Mouse (Mus musculus) T-helper 17 cell (primary cell): ENCODE results near the gene Samhd1.
"Not testable (repeated sequence)": the region's sequence is repeated elsewhere in the genome, so short reads cannot be mapped to it uniquely, and the experiment has no call there.

Source experiments
- in situ Hi-C, 2 experiments: fragments of 300-600 bp; cut with MboI, MseI; formaldehyde crosslinking; loops; 1 replicate in 1 of 2; 2 replicates in 1 of 2; pipeline ENCODE4 v1.15.1; 2025; ENCODE audit warnings: high pct_unique_total_duplicates in 2 of 2

Gene Samhd1

DNA sequence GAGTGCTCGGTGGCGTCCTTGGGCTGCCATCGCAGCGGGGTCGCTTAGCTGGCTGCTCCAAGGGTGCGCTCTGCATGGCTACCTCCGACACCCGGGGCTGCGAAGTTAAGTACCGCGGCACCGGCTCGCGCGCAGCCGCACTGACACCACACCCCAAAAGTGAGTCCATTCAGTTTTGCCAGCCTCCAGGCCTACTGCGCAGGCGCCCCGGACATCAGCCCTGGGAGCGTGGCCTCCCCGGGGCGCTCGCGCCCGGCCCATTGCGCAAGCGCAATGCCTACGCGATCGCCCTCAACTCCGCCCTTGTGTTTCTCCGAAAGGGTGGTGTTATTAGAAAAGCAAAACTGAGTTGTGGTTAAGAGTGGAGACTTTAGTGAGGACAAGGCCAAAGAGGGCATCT is at the start of gene Samhd1:
Gene Samhd1, minus strand, starts transcription at position 252 of the 400 bp plus-strand sequence.
- in situ Hi-C loops, result no loop called here

DNA sequence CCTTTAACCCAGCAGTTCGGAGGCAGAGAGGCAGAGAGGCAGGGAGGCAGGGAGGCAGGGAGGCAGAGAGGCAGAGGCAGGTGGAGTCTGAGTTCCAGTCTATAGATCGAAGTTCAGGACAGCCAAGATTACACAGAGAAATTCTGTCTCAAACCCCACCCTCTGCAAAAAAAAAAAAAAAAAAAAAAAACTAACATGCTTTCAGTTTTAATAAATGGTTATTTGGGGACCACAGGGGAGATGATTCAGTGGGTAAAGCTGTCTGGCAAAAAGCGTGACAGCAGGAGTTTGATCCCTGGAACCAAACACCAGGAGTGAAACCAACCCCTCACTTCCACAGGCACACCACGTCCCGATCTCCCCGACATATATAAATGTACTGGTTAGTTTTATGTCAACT is 43.1 kb upstream of the Samhd1 start:
- in situ Hi-C loops, result no loop called here

DNA sequence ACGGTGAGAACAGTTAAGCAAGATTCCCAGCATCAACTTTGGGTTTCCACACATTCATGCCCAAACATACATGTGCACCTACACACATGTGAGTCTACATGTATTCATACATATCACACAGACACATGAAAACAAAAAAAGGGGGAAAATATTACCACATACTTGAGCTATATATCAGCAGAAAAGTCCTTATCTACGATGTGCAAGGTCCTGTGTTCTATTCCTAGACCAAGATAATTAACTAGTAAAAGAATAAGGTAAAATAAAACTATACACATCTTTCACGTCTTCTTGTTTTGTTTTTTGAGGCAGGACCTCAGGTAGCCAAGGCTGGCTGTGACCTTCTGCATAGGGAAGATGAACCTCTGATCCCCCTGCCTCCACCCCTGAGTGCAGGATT is 41.2 kb upstream of the Samhd1 start:
- in situ Hi-C loops, result no loop called here

DNA sequence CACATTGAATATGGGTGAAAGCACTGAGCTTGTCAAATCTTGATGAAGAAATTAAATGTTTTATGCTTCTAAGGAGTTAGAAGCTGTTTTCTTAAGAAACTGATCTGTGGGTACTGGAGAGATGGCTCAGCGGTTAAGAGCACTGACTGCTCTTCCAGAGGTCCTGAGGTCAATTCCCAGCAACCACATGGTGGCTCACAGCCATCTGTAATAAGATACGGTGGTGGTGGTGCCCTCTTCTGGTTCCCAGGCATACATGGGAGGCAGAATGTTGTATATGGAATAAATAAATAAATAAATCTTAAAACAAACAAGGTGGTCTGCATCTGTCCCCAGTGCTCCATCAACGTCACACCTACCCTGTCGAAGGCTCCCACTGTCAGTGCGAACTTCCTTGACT is 39.4 kb upstream of the Samhd1 start:
- in situ Hi-C loops, result no loop called here

DNA sequence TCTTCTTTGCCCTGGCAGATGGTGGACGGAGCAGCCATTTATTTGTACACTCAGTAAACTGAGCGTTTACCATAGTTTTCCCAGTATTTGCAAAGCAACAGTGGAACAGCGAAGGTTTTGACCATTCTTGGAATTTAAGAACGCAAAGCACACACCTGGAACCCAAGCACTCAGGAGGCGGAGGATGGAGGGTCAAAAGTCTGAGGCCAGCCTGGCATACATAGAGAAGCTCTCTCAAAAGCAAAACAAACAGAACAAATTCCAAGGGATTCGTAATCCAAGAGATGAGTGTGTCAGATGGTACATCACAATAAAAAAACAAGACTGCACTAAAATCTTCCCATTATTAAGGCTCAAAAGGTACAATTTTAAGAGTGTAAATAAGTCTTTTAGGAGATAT is 38.5 kb upstream of the Samhd1 start:
- in situ Hi-C loops, result no loop called here

DNA sequence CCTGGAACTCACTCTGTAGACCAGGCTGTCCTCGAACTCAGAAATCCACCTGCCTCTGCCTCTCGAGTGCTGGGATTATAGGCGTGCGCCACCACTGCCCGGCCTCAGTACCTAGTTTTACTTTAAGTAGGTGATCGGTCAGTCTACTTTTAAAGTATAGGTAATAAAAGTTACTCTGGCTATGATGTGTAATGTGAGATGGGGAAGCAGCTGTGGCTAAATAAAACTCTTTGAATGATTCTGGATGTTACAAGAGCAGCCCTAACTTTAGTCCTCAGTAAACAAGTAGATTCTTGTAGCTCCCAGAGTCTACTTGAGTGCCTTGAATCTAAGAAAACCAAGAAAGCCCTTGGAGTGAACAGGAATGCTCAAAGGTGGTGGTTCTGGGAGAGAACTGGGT is 37.9 kb upstream of the Samhd1 start:
- in situ Hi-C loops, result no loop called here

DNA sequence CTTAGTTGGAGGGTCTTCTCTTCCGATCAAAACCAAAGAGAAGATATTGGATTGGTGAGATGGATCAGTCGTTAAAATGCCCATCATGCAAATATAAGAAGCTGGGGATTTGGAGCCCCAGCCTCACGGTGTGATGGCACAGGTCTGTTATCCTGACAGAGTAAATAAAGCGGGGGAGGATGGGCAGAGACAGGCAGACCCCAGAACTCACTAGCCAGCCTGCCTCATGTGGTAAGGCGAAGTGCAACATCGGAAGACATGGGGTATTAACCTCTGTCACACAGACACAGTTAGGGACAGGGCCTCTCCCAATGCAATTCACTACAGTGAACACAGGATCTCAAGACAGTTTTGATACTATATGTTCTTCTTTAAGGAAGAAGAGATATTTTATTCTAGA is 35.6 kb upstream of the Samhd1 start:
- in situ Hi-C loops, result no loop called here

DNA sequence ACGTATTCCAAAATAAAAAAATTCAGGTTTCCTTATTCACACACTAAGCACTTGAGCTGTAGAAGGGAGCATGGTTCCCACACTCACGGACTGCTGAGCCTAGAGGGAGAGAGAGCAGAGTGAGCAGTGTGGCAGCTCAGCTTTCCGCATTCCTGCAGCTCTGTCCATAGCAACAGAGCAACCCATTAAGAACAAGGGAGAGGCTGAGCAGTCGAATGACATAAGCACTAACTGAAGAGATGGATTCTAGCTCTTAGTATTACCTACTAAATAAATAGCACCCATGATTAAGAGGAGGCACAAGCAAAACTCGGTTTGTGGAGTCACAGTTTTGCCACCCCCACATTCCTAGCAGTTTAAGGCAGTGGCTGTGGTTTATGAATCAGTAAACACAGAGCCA is 35.1 kb upstream of the Samhd1 start:
- in situ Hi-C loops, result no loop called here

DNA sequence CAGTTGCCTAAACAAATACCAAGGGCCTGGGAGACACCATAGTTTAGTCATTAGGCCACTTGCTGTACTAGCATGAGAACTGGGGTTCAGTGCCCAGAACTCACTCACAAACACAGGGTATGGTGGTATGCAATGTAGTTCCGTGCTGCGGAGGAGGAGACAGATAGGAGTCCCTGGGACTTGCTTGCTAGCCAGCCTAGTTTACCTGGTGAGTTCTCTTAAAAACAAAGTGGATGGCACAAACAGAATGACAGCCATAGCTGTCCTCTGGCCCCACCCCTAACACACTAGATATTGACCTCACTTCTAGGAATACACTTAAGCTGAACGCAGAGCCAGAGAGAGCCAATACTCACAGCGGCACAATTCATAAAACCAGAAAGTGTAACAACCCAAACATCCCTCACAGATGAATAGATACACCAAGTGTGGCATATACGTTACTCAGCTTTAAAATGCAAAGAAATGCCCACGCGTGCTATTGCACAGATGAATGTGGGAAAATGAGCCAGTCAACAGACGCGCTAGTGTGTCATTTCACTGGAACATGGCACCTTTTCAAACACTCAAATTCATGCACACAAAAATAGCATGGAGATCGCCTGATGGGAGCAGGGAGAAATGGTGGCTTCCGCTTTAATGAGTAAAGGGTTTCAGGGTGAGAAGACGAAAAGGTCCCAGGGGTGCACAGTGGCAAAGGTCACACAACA is 31.5 kb upstream of the Samhd1 start:
- in situ Hi-C loops, result no loop called here

DNA sequence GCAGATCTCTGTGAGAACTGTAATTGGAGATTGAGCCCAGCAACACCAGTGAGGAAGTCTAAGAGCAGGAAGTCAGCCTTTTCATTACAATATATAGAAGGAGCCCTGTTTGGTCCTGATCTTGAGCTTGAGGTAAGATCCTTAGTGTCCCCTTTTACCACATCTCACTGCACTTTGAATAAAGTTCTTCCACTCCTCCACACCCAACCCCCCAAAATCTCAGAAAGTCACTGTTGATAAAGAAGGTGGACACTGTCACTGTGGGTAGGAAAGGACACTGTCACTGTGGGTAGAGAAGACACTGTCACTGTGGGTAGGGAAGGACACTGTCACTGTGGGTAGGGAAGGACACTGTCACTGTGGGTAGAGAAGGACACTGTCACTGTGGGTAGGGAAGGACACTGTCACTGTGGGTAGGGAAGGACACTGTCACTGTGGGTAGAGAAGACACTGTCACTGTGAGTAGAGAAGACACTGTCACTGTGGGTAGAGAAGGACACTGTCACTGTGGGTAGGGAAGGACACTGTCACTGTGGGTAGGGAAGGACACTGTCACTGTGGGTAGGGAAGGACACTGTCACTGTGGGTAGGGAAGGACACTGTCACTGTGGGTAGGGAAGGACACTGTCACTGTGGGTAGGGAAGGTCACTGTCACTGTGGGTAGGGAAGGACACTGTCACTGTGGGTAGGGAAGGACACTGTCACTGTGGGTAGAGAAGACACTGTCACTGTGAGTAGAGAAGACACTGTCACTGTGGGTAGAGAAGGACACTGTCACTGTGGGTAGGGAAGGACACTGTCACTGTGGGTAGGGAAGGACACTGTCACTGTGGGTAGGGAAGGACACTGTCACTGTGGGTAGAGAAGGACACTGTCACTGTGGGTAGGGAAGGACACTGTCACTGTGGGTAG is 30.5 kb upstream of the Samhd1 start:
- in situ Hi-C loops, result not testable (repeated sequence)

DNA sequence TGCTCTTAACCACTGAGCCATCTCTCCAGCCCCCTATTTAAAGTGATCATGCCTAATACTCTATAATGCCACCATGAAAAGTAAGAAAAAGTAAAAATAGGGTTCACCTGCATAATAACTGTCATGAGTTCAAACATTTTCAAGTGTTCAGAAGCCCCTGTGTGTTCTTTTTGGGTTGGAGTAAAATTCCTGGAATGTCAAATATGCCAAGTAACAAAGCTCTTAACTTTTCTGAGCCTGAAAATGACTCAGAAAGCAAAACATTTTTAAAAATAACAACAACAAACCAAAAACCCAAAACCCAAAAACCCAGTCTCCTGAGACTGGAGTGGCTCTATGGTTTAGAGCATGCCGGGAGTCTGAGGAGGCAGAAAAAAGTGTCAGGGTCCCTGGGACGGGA is 29.0 kb upstream of the Samhd1 start:
- in situ Hi-C loops, result no loop called here

DNA sequence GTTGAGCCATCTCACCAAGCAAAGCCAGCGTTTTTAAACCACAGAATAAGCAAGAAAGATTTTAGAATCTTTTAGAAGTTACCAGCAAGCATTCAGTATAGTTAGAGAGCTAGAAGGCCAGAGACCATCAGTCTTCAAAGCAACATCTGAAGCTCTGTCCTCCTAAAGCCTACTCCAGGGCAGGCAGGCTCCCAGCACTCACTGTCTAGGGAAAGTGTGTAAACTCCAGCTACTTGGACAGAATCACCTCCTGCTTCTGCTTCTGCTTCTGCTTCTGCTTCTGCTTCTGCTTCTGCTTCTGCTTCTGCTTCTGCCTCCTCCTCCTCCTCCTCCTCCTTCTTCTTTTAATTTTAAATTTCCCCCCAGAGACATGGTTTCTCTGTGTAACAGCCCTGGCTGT is 21.0 kb upstream of the Samhd1 start:
- in situ Hi-C loops, result no loop called here

DNA sequence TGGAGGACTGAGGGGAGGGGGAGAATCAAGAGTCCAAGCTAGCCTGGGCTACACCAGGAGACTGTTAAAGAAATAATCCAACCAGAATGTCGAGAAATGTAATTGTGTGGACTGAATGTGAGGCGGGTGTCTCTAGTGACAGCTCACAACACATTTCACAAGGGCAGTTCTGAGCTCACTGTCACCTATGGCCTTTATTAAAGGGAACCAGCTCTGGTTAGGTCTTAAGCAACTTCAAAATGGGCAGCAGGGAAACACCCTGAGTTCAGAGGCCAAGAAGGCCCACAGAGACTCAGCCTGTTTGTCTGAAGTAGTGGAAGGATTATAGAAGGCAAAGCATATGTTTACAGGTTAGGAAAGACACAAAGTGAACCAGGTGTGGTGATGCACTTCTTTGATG is 18.2 kb upstream of the Samhd1 start:
- in situ Hi-C loops, result no loop called here

DNA sequence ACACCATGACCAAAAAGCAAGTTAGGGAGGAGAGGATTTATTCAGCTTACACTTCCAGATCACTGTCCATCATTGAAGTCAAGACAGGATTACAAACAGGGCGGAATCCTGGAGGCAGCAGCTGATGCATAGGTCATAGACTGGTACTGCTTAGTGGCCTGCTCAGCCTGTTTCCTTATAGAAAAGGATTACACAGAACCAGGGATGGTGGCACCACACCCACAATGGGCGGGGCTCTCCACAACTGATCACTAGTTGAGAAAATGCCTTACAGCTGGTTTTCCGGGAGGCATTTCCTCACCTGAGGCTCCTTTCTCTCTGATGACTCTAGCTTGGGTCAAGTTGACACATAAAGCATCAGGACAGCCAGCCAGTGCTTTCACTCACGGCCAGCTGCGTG is 13.4 kb upstream of the Samhd1 start:
- in situ Hi-C loops, result no loop called here

DNA sequence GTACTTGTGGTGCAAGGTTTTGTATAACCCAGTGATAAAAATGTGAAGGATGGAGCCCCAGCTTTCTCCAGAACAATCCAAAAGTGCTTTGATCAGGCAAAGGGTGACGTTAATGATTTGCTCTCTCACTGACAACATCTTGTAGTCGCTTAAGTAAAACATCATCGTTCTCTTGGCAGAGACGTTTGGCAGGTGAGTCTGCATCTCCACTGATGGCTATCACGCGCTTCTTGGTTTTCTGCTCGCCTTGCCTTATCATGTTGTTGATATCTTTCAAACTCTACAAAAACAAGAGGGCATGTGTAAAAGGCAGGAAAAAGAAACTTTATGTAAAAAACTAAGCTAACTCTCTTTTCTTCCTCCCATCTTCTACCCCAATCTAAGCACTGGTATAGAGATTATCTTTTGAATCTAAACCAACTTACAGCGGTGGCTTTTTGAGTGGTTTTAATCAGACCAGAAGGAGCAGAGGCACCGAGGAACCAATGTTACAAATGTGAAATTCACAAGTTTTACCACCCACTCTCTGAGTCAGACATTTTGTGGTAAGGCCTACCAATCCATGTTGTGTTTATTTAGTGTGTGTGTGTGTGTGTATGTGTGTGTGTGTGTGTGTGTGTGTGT is 12.4 kb upstream of the Samhd1 start:
- in situ Hi-C loops, result no loop called here

DNA sequence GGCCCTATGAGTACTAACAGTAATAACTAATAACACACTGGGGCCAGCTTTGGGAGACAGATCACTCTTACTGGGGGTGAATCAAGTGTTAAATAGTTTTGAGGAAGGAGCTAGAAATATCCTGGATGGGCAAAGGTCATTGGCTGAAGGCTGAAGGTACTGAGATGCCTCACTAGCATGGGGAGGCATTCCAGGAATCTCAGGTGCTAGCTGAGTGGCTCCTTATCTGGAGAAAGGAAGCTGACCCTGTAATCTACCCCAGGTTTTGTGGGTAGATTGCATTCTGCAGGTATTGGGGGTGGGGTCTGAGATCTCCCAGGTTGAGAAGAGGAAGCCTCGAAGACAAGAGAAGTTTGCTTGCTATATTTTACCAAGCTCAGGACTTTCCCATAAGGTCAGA is 10.1 kb upstream of the Samhd1 start:
- in situ Hi-C loops, result no loop called here

DNA sequence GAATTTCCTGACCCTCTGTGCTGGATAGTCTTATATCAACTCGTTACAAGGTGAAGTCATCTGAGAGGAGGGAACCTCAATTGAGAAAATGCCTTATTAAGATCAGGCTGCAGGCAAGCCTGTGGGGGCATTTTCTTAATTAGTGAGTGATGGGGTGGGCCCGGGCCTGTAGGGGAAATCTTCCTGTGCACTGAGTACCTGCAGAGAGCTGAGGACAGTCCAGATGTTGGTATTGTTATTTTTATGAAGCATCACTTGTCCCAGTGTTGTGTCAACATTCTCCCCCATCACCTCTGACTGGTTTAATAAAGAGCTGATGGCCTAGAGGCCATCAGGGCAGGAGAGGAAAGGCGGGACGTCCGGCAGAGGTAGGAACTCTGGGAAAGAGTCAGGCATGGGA is 9.1 kb upstream of the Samhd1 start:
- in situ Hi-C loops, result no loop called here

DNA sequence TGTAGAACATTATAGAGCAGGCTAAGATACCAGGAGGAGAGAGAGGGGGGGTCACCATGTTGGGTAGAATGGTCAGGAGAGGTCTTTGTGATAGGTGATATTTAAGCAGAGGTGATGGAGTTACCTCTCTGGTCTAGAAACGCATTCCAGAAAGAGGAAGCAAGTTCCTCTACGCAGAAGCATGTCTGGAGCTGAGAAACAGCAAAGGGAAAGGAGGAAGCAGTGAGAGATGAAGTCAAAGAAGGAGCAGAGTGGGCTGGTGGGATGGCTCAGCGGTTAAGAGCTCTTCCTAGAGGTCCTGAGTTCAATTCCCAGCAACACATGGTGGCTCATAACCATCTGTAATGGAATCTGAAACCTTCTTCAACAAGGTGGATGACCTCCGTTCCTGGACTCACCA is 6.9 kb upstream of the Samhd1 start:
- in situ Hi-C loops, result no loop called here

DNA sequence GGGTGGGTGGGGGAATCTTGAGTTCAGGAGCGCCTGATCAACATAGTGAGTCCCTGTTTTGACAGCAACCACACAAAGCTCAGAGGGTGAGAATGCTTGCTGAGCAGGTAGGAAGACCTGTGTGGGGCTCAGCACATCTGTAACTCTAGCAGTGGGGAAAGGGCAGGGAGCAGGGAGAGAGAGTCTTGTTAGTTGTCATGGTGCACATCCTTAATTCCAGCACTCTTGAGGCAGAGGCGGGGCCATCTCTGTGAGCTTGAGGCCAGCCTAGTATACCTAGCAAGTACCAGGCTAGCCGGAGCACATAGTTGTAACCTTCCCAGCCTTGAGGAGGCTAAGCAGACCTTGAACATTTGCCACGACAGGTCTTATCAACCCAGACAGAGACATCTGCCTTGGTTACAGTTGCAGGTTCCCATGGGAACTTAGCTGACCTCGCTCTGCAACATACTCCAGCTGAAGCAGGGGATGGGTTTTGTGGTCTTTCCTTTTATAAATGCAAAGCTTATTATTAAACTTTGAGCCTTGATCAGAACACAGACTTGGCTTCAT is 4.3 kb upstream of the Samhd1 start:
- in situ Hi-C loops, result no loop called here

DNA sequence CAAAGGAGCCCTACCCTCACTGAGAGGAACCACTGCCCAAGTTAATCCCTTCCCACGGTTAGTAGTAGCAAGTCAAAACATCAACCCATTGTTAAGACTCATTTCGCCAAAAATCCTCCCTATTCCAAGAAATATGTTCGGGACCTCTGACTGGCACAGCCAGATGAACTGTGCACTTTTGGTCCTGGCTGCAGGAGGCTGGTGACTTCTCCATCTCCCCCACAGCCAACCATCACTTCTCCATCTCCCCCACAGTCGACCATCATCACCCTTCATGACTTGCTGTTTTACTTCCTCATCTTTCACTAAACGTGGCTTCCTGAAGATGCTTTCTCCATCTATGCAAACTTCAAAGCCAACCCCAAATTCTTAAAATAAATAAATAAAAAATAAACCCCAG is 3.7 kb upstream of the Samhd1 start:
- in situ Hi-C loops, result no loop called here

DNA sequence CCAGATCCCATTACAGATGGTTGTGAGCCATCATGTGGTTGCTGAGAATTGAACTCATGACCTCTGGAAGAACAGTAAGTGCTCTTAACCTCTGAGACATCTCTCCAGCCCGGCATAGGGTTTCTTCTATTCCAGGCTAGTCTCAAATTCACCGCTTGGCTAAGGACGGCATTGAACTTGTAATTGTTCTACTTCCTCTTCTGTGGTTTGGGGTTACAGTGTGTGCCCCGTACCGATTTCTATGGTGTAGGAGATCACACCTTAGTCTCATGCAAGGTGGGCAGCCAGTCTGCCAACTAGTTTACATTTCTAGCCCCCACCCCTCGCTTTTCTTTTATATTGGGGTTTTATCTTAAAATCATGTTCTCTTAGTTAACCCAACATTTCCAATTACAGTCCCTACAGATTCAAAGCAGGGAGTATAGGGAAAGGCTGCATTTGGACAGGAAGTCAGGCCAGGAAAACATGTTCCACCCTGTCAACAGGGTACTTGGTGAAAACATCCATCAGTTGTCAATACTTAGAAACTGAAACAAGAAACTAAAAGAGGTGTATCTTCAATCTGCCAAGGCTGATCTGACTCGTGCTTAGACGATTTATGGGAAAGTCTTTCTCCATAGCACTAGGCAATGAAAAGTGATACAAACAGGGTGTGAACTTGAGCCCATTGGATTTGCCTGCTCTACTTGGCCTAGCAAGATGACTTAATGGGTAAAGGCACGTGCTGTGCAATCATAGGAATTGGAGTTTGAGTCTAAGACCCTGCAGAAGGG is 3.1 kb upstream of the Samhd1 start:
- in situ Hi-C loops, result no loop called here

DNA sequence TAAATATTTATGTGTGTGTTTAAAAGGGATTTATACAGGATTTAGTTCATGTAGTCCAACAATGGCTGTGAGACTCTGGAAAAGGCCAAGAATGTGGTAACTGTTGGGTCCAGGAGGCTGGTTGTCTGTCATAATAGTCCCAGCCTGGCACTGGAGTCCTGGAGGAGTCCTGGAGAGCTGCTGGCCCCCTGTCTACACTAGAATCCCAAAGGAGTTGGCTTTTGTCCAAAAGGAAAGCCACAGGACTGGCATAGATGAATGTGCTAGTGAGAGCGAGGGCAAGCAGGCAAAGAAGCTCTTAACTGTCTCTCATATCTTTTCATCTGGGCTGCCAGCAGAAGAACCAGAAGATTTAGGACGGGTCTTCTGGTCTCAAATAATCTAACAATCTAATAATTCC is 1.6 kb upstream of the Samhd1 start:
- in situ Hi-C loops, result no loop called here
